Mouse (Mus musculus) midbrain, embryonic 15.5 days (tissue): ENCODE measurements around the gene Acsbg1. TPM values are rescaled to one million over a fixed set of nuclear protein-coding genes. Genes with fewer than 3 reads are reported as not detected.
A peak's percentile ranks its signal among the peaks of the same experiment; 100 is the strongest.
"Not testable (repeated sequence)": the region's sequence is repeated elsewhere in the genome, so short reads cannot be mapped to it uniquely, and the experiment has no call there.

Experiments used
- ATAC-seq: fragments of 200-750 bp; cut with Nextera tagmentation; replicated peaks from 2 replicates; pipeline ENCODE4 v1.8.0; 2017; ENCODE audit warnings: moderate TSS enrichment
- H3K27ac ChIP-seq: fragments of 300-500 bp; sonication (generic); 2 replicates; pipeline ENCODE4 v1.5.1; 2015; ENCODE audit warnings: mild to moderate bottlenecking, inconsistent platforms
- H3K27me3 ChIP-seq: fragments of 300-500 bp; sonication (generic); replicated peaks from 2 replicates; pipeline ENCODE4 v1.6.1; 2015; ENCODE audit warnings: inconsistent platforms
- H3K36me3 ChIP-seq: fragments of 300-500 bp; sonication (generic); replicated peaks from 2 replicates; pipeline ENCODE4 v1.6.1; 2015; ENCODE audit warnings: inconsistent platforms
- H3K4me1 ChIP-seq: fragments of 300-500 bp; sonication (generic); 2 replicates; pipeline ENCODE4 v1.6.1; 2015; ENCODE audit warnings: inconsistent platforms
- H3K4me2 ChIP-seq: fragments of 300-500 bp; sonication (generic); 2 replicates; pipeline ENCODE4 v1.6.1; 2015; ENCODE audit warnings: inconsistent platforms, mild to moderate bottlenecking, moderate library complexity
- H3K4me3 ChIP-seq: fragments of 300-500 bp; sonication (generic); 2 replicates; pipeline ENCODE4 v1.5.1; 2015; ENCODE audit warnings: mild to moderate bottlenecking, inconsistent platforms
- H3K9ac ChIP-seq: fragments of 300-500 bp; sonication (generic); 2 replicates; pipeline ENCODE4 v1.6.1; 2015; ENCODE audit warnings: mild to moderate bottlenecking, inconsistent platforms
- H3K9me3 ChIP-seq: fragments of 300-500 bp; sonication (generic); 2 replicates; pipeline ENCODE4 v1.6.1; 2016; ENCODE audit warnings: inconsistent platforms
- WGBS: fragments of 180-500 bp; shearing (Covaris S2); methylation state at CpG from one replicate; pipeline ENCODE4 v1.1.7; 2015; ENCODE audit warnings: mixed read lengths; 5-methylcytosine and 5-hydroxymethylcytosine counted together
- polyA plus RNA-seq: library from polyadenylated mRNA; unstranded; fragments of >200 nt; fragmentation: Nextera tagmentation; extraction: Ambion mirVana; gene quantifications from 2 replicates; pipeline ENCODE4 v1.2.1, GENCODE M21; 2015

Gene Acsbg1
- polyA plus RNA-seq, 1 experiment from 2014 or later, result 17.9 TPM

- 92% methylated on average over 15 of the region's 15 CpGs for WGBS
- H3K4me1 ChIP-seq, result no peaks in the 10 kb centered on the region
- H3K4me3 ChIP-seq, result no peak overlapping the region
- H3K9me3 ChIP-seq, result no peaks in the 10 kb centered on the region
- no peak for ATAC-seq
- no peak overlapping the region for H3K4me2 ChIP-seq
- no peak overlapping the region for H3K9ac ChIP-seq
- H3K27ac ChIP-seq, result no peak overlapping the region
- H3K36me3 ChIP-seq, result peaks cover 72% of the 10 kb centered on the region
- H3K27me3 ChIP-seq, result no peaks in the 10 kb centered on the region
Measured at GRCm38 (mm10) chr9:54596752-54597465, 64.8 kb downstream of the Acsbg1 start.

GRCm38 (mm10) chr9:54593652-54594051 lies 68.0 kb downstream of the Acsbg1 start:
- H3K4me2 ChIP-seq, H3K27me3 ChIP-seq, H3K4me1 ChIP-seq, ATAC-seq, H3K4me3 ChIP-seq, H3K9me3 ChIP-seq, H3K9ac ChIP-seq, H3K27ac ChIP-seq: not testable (repeated sequence)
- H3K36me3 ChIP-seq, result peaks cover 61% of the 10 kb centered on the region
- 74% methylated on average over 4 of the region's 4 CpGs for WGBS

GRCm38 (mm10) chr9:54587863-54588262 lies 73.8 kb downstream of the Acsbg1 start:
- Histone ChIP-seq H3K27me3 (no peaks in the 10 kb centered on the region), H3K9ac (no peak overlapping the region), H3K27ac (no peak overlapping the region), H3K4me1 (peaks cover 19% of the 10 kb centered on the region), H3K4me2 (peak overlapping the region; percentile 70; the same call in 1 of the 2 replicates), H3K9me3 (no peaks in the 10 kb centered on the region), H3K36me3 (peaks cover 13% of the 10 kb centered on the region), H3K4me3 (0 out of 2 replicates have a peak overlapping the region, but pooled peaks have one; percentile 85)
- no peak for ATAC-seq
- WGBS, result 45% methylated on average over 4 of the region's 4 CpGs

- Histone ChIP-seq H3K9me3 (no peaks in the 10 kb centered on the region), H3K9ac (peak within 1 kb of the TSS; percentile 83), H3K27me3 (no peaks in the 10 kb centered on the region), H3K27ac (peak within 1 kb of the TSS; percentile 63), H3K4me3 (peak within 1 kb of the TSS; percentile 85), H3K36me3 (peaks cover 9% of the 10 kb centered on the region; the same call in 1 of the 2 replicates), H3K4me2 (peak within 1 kb of the TSS; percentile 70), H3K4me1 (peaks cover 19% of the 10 kb centered on the region)
- ATAC-seq, result peak; percentile 99
- under 1% methylated on average over 72 of the region's 73 CpGs for WGBS
Measured at GRCm38 (mm10) chr9:54586199-54587061, 75.2 kb downstream of the Acsbg1 start, which contains the start of gene Idh3a. Gene Idh3a (plus strand): TSS chr9:54586334.

- Histone ChIP-seq H3K27ac (peak overlapping the region; percentile 63), H3K9ac (peak overlapping the region; percentile 35; the same call in 1 of the 2 replicates), H3K4me3 (peak overlapping the region; percentile 85), H3K9me3 (no peaks in the 10 kb centered on the region), H3K36me3 (peaks cover 6% of the 10 kb centered on the region; the same call in 1 of the 2 replicates), H3K27me3 (no peaks in the 10 kb centered on the region), H3K4me2 (peak overlapping the region; percentile 70), H3K4me1 (peaks cover 19% of the 10 kb centered on the region)
- 31% methylated on average over 5 of the region's 5 CpGs for whole genome bisulfite sequencing
- peak; percentile 24 for ATAC-seq
Measured at GRCm38 (mm10) chr9:54585839-54586198, 75.9 kb downstream of the Acsbg1 start.

GRCm38 (mm10) chr9:54584127-54584526 lies 77.5 kb downstream of the Acsbg1 start:
- not testable (repeated sequence) for H3K27me3 ChIP-seq, H3K27ac ChIP-seq, H3K4me2 ChIP-seq, H3K9me3 ChIP-seq, H3K36me3 ChIP-seq, ATAC-seq, H3K9ac ChIP-seq, H3K4me3 ChIP-seq
- 86% methylated on average over 2 of the region's 2 CpGs for WGBS
- peaks cover 19% of the 10 kb centered on the region for H3K4me1 ChIP-seq

- Histone ChIP-seq H3K4me2 (no peak overlapping the region), H3K36me3 (no peaks in the 10 kb centered on the region), H3K4me1 (peaks cover 19% of the 10 kb centered on the region), H3K9ac (no peak overlapping the region), H3K9me3 (no peaks in the 10 kb centered on the region), H3K4me3 (no peak overlapping the region), H3K27me3 (no peaks in the 10 kb centered on the region), H3K27ac (no peak overlapping the region)
- WGBS, result 60% methylated on average over 1 of the region's 1 CpGs
- ATAC-seq, result no peak
Measured at GRCm38 (mm10) chr9:54583712-54584111, 78.0 kb downstream of the Acsbg1 start.

- Histone ChIP-seq H3K27me3 (no peaks in the 10 kb centered on the region), H3K9ac (no peak overlapping the region), H3K36me3 (no peaks in the 10 kb centered on the region), H3K9me3 (no peaks in the 10 kb centered on the region), H3K4me3 (no peak overlapping the region), H3K4me1 (no peaks in the 10 kb centered on the region), H3K4me2 (no peak overlapping the region), H3K27ac (no peak overlapping the region)
- WGBS, result 84% methylated on average over 9 of the region's 9 CpGs
- ATAC-seq, result no peak
Measured at GRCm38 (mm10) chr9:54571130-54571839, 90.4 kb downstream of the Acsbg1 start.

- Histone ChIP-seq H3K4me1 (no peaks in the 10 kb centered on the region), H3K4me2 (no peak overlapping the region), H3K9ac (no peak overlapping the region), H3K9me3 (no peaks in the 10 kb centered on the region), H3K36me3 (no peaks in the 10 kb centered on the region), H3K4me3 (no peak overlapping the region), H3K27me3 (no peaks in the 10 kb centered on the region), H3K27ac (no peak overlapping the region)
- WGBS, result 31% methylated on average over 2 of the region's 2 CpGs
- no peak for ATAC-seq
Measured at GRCm38 (mm10) chr9:54568732-54569131, 92.9 kb downstream of the Acsbg1 start.

GRCm38 (mm10) chr9:54566958-54567357 lies 94.7 kb downstream of the Acsbg1 start:
- WGBS, result 71% methylated on average over 4 of the region's 4 CpGs

GRCm38 (mm10) chr9:54560831-54561601 lies 100.7 kb downstream of the Acsbg1 start:
- ATAC-seq, result no peak
- peaks cover 8% of the 10 kb centered on the region; the same call in 1 of the 2 replicates for H3K4me1 ChIP-seq
- H3K27ac ChIP-seq, result no peak overlapping the region
- H3K9me3 ChIP-seq, result no peaks in the 10 kb centered on the region
- WGBS, result 89% methylated on average over 8 of the region's 8 CpGs
- no peak overlapping the region for H3K9ac ChIP-seq
- no peak overlapping the region for H3K4me3 ChIP-seq
- 0 out of 2 replicates have a peak overlapping the region, but pooled peaks have one; percentile 77 for H3K4me2 ChIP-seq
- no peaks in the 10 kb centered on the region for H3K27me3 ChIP-seq
- no peaks in the 10 kb centered on the region for H3K36me3 ChIP-seq

More at GRCm38 (mm10) chr9:54566958-54567357, 94.7 kb downstream of the Acsbg1 start:
- Histone ChIP-seq H3K27me3 (no peaks in the 10 kb centered on the region), H3K36me3 (no peaks in the 10 kb centered on the region), H3K9me3 (no peaks in the 10 kb centered on the region), H3K4me2 (no peak overlapping the region), H3K27ac (no peak overlapping the region), H3K4me3 (no peak overlapping the region), H3K9ac (no peak overlapping the region), H3K4me1 (no peaks in the 10 kb centered on the region)
- ATAC-seq, result no peak
